Mouse (Mus musculus) spleen, postnatal 36 days (tissue): ENCODE measurements around the gene Srsf7.
A peak's percentile ranks its signal among the peaks of the same experiment; 100 is the strongest.
"Not testable (repeated sequence)": the region's sequence is repeated elsewhere in the genome, so short reads cannot be mapped to it uniquely, and the experiment has no call there.

Source experiments
- DNase-seq, 2 experiments: peaks; one replicate each; pipeline ENCODE4 v3.0.0; 2022; ENCODE audit warnings: low spot score in 2 of 2, mixed read lengths in 1 of 2

Gene Srsf7

DNA sequence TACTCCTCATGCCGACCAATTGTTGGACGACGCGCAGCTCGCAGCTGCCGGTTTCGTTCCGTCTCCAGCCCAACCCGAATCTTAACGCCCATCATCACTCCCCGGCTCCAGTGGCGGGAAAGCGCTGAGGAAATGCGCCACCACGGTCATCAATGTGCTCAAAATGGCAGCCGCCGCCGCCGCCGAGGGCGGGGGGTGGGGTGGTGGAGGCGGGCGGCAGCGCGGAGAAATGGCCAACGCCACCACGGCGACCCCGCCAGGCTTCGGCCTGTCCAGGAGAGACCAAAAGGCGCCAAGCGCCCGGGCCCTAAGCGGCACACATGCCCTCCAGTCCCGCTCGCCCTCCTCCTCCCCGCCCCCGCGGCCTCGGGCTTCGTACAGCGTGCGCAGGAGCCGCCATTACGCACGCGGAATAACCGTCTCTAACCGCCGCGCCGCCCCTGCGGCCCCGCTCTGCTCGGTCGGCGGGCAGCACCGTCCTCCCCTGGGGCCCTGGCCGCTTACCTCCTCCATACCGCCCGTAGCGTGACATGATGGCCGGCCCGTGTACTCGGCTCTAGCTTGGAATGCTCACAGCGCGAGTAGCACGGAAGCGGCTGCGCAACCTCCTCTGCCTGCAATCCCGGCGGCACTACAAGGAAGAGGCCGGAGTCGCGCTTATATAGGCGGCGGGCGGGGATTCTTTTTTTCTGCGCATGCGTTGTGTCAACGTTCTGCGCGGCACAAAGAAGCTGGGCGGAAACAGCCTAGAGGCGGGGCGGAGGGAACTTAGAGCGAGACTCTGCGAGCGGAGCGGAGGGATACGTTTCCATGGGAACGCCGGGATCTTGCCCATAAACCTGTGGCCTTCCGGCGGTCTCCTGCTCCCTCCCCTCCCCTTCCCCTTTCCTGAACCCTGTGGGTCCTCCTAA, at the start of gene Srsf7, which contains the start of gene Ttc39d:
Gene Srsf7, minus strand, starts transcription at position 637 of the 911 bp plus-strand sequence.
Gene Ttc39d, plus strand, starts transcription at position 790 of the 911 bp plus-strand sequence.
- peak; percentile 96 to 97 for DNase-seq

DNA sequence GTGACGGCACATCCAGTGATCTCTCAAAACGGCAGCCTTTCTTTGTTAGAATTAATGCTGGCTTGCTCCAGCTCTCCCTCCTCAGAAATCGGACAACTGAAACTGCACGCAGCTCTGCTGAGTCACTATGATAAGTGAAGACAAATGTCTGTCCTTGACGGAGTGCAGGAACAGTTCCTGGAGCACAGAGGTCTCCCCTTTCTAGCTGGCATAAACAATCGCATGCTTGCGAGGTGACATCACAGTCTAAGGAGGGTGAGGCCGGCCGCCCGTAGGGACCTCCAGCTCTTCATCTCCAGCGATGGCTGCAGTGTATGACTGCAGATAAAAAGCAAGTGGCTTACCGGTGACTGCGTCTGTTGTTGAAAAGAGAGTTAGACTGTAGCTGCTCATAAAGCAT, 48.1 kb upstream of the Srsf7 start:
- DNase-seq = no peak

DNA sequence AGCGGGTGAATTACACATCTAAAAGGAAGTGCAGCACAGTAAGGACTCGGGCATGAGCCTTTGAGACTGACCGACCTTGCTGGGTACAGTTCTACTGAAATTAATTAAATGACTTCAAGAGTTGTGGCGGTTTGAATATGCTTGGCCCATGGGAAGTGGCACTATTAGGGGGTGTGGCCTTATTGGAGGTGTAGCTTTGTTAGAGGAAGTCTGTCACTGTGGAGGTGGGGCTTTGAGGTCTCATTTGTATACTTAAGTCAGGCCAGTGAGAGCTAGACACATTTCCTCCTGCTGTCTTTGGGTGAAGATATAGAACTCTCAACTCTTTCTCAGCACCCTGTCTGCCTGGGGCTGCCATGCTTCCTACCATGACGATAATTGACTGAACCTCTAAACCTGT, 47.3 kb upstream of the Srsf7 start:
- no peak for DNase-seq

DNA sequence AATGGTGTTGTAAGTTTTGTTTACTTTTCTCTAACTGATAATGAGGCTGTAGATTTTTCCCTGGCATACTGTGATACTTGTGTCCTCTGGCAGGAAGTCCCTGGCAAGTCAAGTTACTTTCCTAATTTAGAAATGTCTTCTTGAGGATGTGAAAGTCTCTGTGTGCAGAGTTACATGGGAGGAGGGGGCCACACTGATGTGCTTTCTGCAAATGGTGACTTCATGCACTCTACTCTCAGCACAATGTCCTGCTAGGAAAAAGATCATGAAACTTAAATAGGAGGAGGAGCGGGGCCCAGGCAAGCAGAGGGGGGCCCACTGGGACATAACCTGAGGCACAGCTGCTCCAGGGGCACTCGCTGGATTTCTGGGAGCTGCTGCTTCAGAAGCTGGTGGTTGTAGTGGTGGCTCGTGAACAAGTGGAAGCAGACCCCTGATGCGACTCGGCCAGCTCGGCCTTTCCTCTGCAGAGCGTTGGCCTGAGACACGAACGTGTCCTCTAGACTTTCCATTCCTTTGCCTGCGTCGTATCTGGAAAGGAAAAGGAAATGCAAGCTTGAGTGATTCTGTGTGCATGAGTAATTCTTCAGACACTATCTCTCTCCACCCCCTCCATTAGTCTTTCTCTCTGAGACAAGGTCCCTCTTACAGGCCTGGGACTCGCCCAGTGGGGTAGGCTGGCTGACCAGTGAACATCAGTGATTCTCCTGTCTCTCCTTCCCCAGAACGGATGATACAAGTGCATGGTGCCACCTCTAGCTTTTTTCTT, 45.8 kb upstream of the Srsf7 start:
- DNase-seq = peak; percentile 5 to 11

DNA sequence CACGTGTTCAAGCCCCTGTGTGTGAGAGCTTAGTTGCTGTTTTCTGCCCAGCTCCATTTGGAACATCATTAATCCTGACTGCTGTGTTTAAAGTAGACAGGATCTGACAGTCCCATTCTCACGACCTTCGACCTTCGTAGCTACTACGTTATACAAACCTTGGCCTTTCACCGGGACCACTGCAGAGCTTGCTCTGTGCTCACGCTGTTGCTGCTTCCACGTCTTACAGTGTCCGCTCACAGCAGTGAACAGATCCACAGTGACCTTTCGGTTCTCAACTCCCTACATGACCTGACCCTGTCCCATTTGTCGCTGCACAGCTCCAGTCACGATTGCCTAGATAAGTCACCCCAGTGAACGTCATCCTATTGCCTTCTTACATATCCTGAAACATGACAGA, 36.0 kb upstream of the Srsf7 start:
- DNase-seq = no peak

DNA sequence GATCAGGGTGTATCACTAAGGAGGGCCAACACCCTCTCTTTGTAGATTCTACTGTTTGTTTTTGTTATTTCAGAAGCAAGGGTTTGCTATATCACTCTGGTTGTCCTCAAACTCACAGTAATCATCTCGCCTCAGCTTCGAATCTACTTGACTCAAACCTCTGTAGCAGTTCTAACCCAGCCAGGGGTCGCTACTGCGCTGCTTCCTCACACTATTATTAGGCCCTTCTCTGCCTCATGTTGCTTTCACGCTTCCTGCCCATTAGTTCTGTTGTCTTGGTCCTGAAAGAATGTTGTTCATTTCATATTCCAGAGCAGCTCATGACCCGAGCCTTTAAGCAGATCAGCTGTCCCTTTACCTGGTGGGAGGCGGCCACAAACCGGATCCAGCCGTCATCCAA, 34.5 kb upstream of the Srsf7 start:
- DNase-seq = no peak

DNA sequence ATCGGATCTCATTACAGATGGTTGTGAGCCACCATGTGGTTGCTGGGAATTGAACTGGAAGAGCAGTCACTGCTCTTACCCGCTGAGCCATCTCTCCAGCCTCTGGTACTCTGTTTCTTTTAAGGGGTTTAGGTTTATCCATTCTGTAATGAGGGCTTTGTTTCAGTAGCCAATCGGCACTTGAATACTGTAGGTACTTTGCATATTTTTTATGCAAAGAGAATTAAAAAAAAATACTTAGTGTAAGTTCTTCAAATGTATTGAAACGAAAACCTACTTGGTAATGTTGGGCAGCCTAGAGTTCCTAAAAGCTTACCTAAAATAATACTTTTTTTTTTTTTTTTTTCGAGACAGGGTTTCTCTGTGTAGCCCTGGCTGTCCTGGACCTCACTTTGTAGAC, 30.4 kb upstream of the Srsf7 start:
- DNase-seq = no peak

DNA sequence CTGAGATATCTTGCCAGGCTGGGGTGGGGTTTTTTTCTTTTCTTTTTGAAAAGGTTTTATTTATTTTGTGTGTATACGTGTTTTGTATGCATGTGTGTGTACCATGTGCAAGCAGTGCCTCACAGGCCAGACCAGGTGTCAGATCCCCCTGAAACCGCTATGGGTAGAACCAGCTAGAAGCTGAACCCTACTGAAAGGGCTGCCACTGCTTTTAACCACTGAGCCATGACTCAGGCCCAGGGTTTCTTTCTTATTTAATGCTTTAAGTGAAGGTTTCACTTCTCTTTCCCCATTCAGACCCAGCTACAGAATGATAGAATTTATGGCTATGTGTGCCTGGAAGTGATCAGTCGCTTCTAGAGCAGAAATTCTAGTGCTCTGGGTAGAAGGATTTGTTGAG, 29.7 kb upstream of the Srsf7 start:
- DNase-seq = peak; percentile 57 to 58

DNA sequence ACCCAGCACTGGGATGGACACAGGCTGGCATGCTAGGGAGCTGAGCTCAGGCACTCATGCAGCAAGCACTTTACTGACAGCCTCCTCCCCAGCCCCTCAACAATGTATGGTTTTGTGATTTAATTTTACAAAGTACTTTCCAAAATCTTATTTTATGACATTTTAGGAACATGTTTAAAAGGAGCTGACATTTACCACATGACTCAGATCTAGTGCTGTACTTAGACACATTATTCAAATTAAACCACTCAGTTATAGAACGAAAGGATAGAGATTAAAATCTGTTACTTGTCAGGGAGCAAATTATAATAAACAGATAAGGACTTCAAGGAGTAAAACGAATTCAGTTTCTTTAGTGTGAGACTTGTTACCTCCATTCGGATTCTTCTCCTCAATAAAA, 28.4 kb upstream of the Srsf7 start:
- DNase-seq = no peak

DNA sequence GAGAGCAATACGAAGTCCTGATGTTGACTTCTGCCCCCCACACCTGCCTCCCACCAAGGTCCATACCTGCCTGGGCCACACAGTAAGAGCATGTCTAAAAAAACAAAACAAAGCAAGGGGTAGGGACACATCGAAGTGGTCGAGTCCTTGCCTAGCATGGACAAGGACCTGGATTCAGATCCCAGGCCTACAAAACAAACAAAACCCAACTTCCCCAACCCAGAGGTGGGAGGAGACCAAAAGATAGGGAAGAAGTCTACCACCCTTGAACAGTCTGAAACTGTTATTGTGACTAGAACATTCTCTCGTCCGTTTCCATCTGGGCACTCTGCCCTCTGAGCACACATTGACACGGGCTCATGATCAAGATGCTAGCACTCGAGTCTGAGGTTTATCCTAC, 27.3 kb upstream of the Srsf7 start:
- DNase-seq = no peak

DNA sequence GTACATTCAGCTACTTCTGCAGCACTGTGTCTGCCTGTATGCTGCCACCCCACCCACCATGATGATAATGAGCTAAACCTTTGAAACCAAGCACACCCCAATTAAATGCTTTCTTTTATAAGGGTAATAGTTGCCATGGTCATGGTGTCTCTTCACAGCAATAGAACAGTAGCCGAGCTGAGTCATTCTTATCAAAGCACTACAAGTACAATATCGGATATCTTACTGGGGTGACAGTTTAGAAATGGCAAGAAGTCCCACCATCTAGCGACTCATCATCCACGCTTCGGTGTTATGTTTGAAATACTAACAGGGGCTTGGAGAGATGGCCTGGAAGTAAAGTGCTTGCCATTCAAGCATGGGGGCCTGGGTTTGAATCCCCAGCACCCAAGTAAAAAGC, 26.7 kb upstream of the Srsf7 start:
- DNase-seq = no peak

DNA sequence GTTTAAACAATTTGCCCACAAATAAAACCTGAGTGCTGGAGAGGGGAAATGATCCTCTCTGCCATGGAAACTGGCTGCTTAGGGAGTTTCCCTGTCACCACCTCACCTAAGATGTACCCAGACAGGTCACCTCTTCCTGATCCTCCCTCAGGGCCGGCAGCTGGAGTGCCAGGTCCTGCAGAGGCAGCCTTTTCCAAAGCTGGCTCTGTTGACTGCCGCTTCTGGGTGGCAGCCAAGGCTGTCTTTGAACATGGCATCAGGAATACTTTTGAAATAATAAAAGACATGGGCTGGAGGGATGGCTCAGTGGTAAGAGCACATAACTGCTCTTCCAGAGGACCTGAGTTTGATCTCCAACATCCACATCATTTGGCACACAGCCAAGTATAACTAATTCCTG, 22.3 kb upstream of the Srsf7 start:
- no peak for DNase-seq

DNA sequence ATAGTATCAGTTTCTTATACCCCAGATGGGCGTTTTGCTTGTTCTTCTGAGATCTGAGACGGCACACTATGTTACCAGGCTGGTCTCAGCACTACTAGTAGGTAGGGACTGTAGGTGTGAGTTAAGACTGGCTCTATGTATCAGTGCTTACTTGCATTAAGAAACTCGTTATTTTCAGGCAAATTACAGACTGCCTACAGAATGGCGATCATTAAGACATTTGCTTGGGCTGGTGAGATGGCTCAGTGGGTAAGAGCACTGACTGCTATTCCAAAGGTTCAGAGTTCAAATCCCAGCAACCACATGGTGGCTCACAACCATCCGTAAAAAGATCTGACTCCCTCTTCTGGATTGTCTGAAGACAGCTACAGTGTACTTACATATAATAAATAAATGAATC, 18.0 kb upstream of the Srsf7 start:
- not testable (repeated sequence) for DNase-seq

DNA sequence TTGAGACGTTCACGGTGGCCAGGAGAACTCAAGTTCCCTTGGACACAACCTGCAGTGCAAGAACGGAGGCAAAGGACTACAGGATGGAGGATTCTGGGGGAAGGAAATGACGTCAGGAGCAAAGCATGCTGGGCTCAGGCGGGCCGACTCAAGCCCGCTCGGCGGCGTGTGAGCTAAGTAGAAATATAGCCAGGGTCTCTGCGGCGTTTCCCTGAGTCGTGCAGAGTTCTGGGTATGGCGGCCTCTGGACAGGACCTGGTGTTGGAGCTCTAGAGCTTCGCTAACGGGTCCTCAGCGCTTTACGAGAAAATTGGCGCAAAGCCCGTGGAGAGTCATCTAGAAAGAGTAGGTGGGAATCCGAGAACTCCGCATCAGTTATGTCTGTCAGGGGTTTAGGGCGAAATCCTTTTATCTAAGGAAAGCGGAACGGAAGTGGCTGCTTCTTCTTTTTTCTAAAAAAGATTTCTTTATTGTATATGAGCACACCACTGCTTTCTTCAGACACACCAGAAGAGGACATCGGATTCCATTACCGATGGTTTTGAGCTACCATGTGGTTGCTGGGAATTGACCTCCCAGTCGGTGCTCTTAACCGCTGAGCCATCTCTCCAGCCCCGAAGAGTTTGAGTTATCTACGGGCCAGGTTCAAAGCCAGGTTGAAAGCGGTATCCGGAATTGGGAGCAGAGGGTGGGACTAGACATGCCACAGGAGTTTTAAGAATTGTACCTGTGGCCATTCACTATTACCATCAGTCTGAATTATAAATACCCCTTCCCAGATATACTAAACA, 17.4 kb upstream of the Srsf7 start, which contains the start of gene Gemin6:
Gene Gemin6, plus strand, starts transcription at position 116 of the 791 bp plus-strand sequence.
- DNase-seq = peak; percentile 85 to 87

DNA sequence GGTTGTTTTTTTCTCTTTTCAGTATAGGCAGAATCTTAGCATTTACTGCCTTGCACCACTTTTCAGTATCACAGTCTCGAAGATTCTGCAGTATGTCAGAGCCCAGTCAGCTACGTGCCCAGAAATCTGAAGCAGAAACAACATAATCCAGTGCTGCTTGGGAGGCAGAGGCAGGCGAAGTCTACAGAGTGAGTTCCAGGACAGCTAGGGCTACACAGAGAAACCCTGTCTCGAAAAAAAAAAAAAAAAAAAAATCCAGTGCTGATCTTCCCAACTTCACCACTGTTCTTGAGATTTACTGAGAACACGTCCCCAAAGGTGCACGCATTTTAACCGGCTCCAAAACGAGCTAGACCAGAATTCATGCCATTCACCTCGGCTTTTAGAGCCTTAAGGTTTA, 16.7 kb upstream of the Srsf7 start:
- no peak for DNase-seq

DNA sequence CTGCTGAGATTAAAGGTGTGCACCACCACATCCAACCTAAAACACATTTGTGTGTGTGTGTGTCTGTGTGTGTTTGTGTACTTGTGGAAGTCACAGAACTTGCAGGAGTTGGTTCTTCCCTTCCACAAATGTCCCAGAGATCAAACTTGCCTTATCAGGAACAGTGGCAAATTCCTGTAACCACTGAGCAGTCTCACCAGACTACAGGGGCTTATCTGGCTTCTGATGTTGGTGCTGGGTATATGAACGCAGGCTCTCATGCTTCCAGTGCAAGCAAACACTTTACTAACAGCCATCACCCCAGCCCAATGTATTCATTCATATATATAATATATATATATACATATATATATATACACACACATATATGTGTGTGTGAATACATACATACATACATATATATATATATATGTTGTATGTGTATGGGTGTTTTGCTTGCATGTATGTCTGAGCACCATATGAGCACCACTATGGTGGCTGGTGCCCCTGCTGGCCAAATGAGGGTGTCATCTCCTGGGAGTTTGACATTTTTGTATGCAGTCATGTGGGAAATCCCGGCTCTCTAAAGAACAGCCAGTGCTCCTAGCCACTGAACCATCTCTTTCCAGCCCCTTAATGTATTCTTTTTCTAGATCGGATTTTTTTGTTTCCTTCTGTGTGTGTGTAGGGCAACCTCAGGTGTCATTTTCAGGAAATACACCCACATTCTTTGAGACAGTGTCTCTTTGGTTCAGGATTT, 15.0 kb upstream of the Srsf7 start:
- peak in 1 of 2 experiments; percentile 18 for DNase-seq

DNA sequence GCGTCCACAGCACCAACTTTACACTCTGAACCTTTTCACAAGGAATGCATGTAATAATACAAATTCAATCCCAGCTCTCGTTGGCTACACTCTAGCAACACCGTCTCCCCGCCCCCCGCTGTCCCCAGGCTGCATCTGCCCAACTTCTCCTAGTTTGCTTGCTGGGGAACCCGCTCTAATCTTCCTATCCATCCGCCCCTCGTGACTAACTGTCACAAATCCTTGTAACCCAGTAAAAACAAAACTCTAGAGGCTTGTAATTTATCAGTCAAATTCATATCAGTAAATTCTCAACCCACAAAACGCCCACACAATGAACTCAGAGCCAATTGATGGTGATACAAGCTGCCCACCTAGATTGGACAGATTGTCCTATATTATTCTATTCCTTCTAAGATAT, 14.1 kb upstream of the Srsf7 start:
- no peak for DNase-seq

DNA sequence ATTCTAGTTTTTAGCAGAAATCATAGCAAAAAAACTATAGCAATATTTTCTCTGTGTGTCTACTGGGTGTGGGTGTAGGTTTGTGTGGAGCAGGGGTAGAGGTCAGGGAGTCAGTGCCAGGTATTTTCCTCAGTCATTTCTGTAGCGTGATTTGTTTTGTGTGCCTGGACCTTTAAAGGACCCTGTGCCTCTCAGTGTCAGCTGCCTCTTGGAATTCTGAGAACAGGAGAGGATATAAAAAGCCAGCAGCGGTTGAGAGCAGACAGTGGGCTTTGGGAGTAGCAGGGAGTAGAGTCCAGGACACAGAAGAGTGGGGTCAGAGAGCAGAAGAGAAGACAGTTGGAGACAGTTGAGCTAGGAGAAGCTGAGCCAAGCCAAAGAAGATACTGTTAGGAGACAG, 13.0 kb upstream of the Srsf7 start:
- DNase-seq = no peak

DNA sequence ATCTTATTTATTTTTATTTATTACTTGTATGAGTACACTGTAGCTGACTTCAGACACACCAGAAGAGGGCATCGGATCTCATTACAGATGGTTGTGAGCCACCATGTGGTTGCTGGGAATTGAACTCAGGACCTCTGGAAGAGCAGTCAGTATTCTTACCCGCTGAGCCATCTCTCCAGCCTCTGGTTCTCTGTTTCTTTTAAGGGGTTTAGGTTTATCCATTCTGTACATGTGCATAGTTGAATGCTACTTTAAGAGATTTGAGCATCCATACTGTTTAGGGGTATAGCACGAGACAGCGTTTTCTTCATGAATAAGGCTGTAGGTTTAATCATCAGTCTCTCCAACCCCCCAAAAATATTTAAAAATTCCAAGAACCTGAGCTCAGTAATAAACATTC, 6.9 kb upstream of the Srsf7 start:
- DNase-seq = not testable (repeated sequence)

DNA sequence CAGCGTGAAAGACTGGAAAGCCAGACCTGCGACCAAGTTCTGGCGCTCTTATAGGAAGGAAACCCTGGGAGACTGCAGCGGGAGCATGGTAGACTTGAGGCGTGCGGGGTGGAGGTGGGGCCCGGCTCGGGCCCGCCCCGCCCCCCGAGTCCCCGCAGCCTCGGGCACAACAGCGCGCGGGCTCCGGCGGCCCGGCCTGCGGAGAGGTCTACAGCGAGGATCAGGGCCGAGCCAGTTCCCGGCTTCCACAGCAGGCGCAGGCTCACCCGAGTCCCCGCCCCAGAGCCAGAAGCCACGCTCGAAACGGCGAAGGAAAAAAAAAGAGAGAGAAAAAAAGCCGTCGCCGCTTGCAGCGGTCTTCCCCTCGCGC, 821 bp downstream of the Srsf7 start:
- DNase-seq = peak in 1 of 2 experiments; percentile 44

DNA sequence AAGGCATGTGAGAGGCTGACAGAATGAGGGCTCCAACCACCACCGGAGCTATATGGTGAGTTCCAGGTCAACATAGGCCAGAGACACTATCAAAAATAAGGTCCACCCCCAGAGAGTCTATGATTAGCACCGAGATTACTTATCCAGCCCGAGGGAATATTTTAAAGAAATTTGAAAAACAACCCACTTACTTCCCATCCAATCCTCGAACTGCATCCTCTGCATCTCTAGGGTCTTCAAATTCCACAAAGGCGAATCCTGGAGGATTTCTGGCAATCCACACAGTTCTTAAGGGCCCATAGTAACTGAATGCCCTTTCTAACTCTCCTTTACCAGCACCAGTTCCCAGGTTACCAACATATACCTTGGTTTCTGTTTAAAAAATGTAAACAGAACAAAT, 1.4 kb downstream of the Srsf7 start:
- DNase-seq = no peak
